Mouse (Mus musculus) B cell, adult 62 days (primary cell): Measurements from ENCODE around the gene Phf1. TPM values are rescaled to one million over a fixed set of nuclear protein-coding genes. Genes with fewer than 3 reads are reported as not detected.

Source experiments
- total RNA-seq: library from RNA; stranded (reverse); gene quantifications from 4 replicates; pipeline ENCODE4 v1.2.4, GENCODE M21; 2023

Gene Phf1
- 113 to 121 TPM (median 117 TPM) in 4 replicates for total RNA-seq

GRCm38 (mm10) chr17:26932839-26933398 lies at the start of gene Phf1:
Phf1 (plus strand) TSS chr17:26933052.

GRCm38 (mm10) chr17:26916711-26917482 lies 16.0 kb upstream of the Phf1 start, which contains the start of gene Kifc5b:
Kifc5b (plus strand) TSS chr17:26917091.

GRCm38 (mm10) chr17:26939178-26939972 lies 6.5 kb downstream of the Phf1 start, which contains the start of gene Cuta:
Cuta (minus strand) TSS chr17:26939569.

GRCm38 (mm10) chr17:26941031-26941789 lies 8.4 kb downstream of the Phf1 start, which contains the start of gene Syngap1:
Syngap1 (plus strand) TSS chr17:26941253.

GRCm38 (mm10) chr17:26972703-26973574 lies 40.1 kb downstream of the Phf1 start, which contains the start of gene Zbtb9:
Zbtb9 (plus strand) TSS chr17:26973167.

Other genes with a start within 250 kb of the Phf1 start
- 129 to 152 TPM (median 139 TPM) in 4 replicates for gene Crebrf, start 217.4 kb upstream of the Phf1 start, total RNA-seq
- gene Bnip1, start 152.0 kb upstream of the Phf1 start, total RNA-seq: 38.8 to 43.3 TPM (median 41.2 TPM) in 4 replicates
- gene Nkx2-5, start 88.0 kb upstream of the Phf1 start, total RNA-seq: not detected in 4 replicates
- 3.4 to 6.8 TPM (median 5.4 TPM) in 4 replicates for gene Kifc5b, start 16.0 kb upstream of the Phf1 start, total RNA-seq
- 60.4 to 83.0 TPM (median 76.6 TPM) in 4 replicates for gene Cuta, start 6.5 kb downstream of the Phf1 start, total RNA-seq
- 2.5 to 4.4 TPM (median 3.3 TPM) in 4 replicates for gene Syngap1, start 8.2 kb downstream of the Phf1 start, total RNA-seq
- 17.3 to 20.1 TPM (median 19.1 TPM) in 4 replicates for gene Zbtb9, start 40.1 kb downstream of the Phf1 start, total RNA-seq
- 34.5 to 42.9 TPM (median 37.8 TPM) in 4 replicates for gene Bak1, start 96.0 kb downstream of the Phf1 start, total RNA-seq
- gene Itpr3, start 124.3 kb downstream of the Phf1 start, total RNA-seq: 183 to 197 TPM (median 194 TPM) in 4 replicates
- 42.1 to 53.9 TPM (median 47.5 TPM) in 4 replicates for gene Uqcc2, start 200.9 kb downstream of the Phf1 start, total RNA-seq
- not detected in 4 replicates for gene Ip6k3, start 234.7 kb downstream of the Phf1 start, total RNA-seq